Mouse (Mus musculus): ENCODE data around the gene Podxl.

GRCm38 (mm10) chr6:31489950-31490349 is 73.8 kb downstream of the Podxl start:
- no peak for TF ChIP-seq CTCF (IDR thresholded peaks at IDR 0.05; ENCODE audit: control insufficient read depth, insufficient read depth, insufficient replicate concordance, low read depth, low read length)
- TF ChIP-seq POLR2A (IDR thresholded peaks at IDR 0.05; ENCODE audit: control insufficient read depth, low read depth, low read length): no peak
